Mouse (Mus musculus): ENCODE data around the gene Ttc21a.

Gene Ttc21a

GRCm38 (mm10) chr9:119976704-119977556 lies 39.5 kb downstream of the Ttc21a start:
- DNase-seq (ENCODE audit: low spot score): no peak

GRCm38 (mm10) chr9:119977557-119978060 lies 40.2 kb downstream of the Ttc21a start:
- DNase-seq (ENCODE audit: low spot score): no peak

GRCm38 (mm10) chr9:119978151-119978810 lies 40.9 kb downstream of the Ttc21a start:
- DNase-seq (ENCODE audit: low spot score): no peak

GRCm38 (mm10) chr9:119978811-119979441 lies 41.5 kb downstream of the Ttc21a start:
- no peak for DNase-seq (ENCODE audit: low spot score)

- DNase-seq (ENCODE audit: low spot score): no peak
These were observed 42.3 kb downstream of the Ttc21a start for GRCm38 (mm10) chr9:119979749-119980148.

GRCm38 (mm10) chr9:119980770-119981182 lies 43.4 kb downstream of the Ttc21a start:
- no peak for DNase-seq (ENCODE audit: low spot score)

- DNase-seq (ENCODE audit: low spot score): peak; percentile 26
These were observed 44.1 kb downstream of the Ttc21a start for GRCm38 (mm10) chr9:119981183-119982179.

- DNase-seq (ENCODE audit: low spot score): no peak
These were observed 44.9 kb downstream of the Ttc21a start for GRCm38 (mm10) chr9:119982241-119982811.

- no peak for DNase-seq (ENCODE audit: low spot score)
These were observed 45.6 kb downstream of the Ttc21a start for GRCm38 (mm10) chr9:119982956-119983551.

GRCm38 (mm10) chr9:119983585-119984535 lies 46.5 kb downstream of the Ttc21a start:
- DNase-seq (ENCODE audit: low spot score): peak; percentile 71

GRCm38 (mm10) chr9:119984536-119985011 lies 47.2 kb downstream of the Ttc21a start, which contains the start of gene Csrnp1:
Gene Csrnp1, minus strand, starts transcription at chr9:119984658.
- no peak for DNase-seq (ENCODE audit: low spot score)

GRCm38 (mm10) chr9:119985881-119986574 lies 48.6 kb downstream of the Ttc21a start:
- no peak for DNase-seq (ENCODE audit: low spot score)

GRCm38 (mm10) chr9:119988304-119988703 lies 50.9 kb downstream of the Ttc21a start:
- DNase-seq (ENCODE audit: low spot score): no peak

GRCm38 (mm10) chr9:119991310-119991709 lies 53.9 kb downstream of the Ttc21a start:
- no peak for DNase-seq (ENCODE audit: low spot score)

GRCm38 (mm10) chr9:119993092-119993844 lies 55.9 kb downstream of the Ttc21a start:
- no peak for DNase-seq (ENCODE audit: low spot score)

GRCm38 (mm10) chr9:119994207-119994606 lies 56.8 kb downstream of the Ttc21a start:
- no peak for DNase-seq (ENCODE audit: low spot score)

GRCm38 (mm10) chr9:119996080-119996479 lies 58.7 kb downstream of the Ttc21a start:
- no peak for DNase-seq (ENCODE audit: low spot score)

GRCm38 (mm10) chr9:119998776-119999175 lies 61.4 kb downstream of the Ttc21a start:
- DNase-seq (ENCODE audit: low spot score): no peak

Data from ovary, postnatal 10 days (tissue).